Mouse (Mus musculus) telencephalon, adult 2 months (tissue): Measurements from ENCODE around the gene Wdr37.

Experiments used
- DNase-seq: peaks from one replicate; pipeline ENCODE4 v3.0.0-alpha.2; 2011; ENCODE audit warnings: low read depth, low spot score

The Wdr37 gene

DNA sequence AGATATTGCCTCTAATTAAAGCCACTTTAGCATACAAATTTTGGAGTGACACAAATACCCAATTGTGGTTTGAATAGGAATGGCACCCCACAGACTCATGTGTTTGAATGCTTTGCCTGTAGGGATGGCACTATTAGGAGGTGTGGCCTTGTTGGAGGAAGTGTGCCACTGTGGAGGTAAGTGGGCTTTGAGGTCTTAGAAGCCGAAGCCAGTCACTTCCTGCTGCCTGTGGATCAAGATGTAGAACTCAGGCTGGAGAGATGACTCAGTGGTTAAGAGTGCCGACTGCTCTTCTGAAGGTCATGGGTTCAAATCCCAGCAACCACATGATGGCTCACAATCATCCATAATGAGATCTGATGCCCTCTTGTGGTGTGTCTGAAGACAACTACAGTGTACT is 30.8 kb downstream of the Wdr37 start:
- no peak for DNase-seq

DNA sequence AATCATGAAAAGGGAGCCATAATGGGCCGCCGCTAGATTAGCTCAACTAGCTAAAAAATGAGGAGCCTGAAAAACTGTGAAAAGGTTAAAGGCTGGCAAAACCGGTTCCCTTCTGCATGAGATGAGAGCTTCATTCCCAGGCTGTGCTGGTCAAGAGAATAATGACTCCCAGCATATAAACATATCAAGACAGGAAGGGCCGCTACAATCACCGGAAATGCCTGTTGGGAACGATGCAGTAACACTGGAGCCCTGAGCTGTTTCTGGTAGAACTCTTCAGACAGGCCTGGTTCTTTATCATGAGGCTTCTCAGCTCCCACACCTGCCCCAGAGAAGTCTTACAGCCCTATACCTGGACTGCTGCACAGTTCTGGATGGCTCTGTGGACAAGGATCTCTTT is 31.8 kb downstream of the Wdr37 start:
- no peak for DNase-seq

DNA sequence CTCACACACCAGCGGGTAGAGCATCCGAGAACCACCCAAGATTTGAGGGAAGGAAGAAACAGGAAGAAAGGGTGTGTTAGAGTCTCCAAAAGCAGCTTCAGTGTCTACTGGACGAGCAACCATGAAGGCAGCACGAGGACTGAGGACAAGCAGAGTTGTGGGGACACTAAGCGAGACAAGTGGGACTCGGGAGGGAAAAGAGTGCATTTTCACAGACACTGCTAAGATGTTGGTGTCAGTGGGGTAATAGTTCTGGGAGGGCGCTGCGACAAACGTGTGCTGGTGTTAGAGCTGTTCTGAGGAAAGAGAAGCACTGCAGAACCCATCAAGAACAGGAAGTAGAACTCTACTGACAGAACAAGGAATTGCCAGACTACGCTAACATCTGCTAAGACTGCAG is 32.6 kb downstream of the Wdr37 start:
- DNase-seq = no peak

DNA sequence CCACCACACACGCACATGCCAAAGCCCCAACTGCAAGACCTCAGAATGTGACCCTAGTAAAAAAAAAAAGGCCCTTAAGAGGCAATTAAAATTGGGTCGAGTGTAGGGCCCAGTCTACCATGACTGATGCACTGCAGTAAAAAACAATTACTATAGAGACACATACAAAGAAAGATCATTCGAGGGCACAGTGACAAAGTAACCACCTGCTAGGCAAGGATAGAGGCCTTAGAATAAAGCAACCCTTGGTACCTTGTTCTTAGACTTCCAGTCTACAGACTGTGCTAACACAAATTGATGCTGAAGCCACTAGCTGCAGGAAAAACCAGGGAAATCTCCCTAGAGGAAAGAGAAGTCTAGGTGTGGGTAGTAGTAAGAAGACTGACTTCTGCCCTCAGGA is 33.3 kb downstream of the Wdr37 start:
- no peak for DNase-seq

DNA sequence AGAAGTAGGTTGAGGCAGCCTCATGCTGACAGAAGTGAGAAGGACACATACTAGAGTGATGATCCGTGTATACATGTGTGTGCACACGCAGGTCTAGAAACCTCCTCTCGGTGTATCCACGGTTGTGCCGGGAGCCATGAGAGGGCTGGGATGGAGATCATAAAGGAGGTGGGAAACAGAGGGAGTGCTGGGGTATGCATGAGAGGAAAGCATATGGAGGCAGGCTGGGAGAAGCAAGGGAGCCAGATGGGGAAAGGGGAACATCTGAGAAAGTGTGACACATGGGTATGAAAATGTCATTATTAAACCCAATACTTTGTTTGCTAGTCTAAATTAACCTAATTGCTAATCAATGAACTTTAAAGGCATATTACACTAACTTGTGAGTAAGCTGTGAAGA is 37.1 kb downstream of the Wdr37 start:
- no peak for DNase-seq

DNA sequence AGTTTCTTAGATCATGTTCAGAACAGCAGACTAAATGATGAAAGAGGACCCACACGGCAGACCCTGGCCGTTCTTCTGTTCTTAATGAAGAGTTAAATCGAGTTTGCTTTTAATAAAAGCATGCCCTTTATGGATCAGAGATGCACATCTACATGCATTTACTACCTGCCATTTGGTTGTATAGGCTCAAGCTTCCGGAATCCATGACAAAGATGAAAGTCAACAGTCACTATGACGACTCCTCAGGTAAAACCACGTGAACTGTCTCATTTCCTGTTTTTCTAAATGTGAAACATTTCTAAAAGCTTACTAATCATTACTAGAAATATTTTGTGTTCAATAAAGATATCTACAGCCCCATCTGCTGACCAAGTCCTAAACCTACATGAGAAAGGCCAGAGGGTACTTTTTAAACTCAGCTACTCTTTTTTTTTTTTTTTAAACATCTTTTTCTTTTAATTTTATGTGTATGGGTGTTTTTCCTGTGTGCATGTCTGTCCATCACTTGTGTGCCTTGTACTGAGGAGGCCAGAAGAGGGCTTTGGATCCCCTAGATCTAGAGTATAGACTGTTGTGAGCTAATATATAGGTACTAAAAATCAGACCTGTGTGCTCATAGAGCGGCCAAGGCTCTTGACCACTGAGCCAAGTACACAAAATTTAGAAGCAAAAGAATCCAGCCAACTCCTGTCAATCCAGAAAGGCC is 40.0 kb downstream of the Wdr37 start:
- no peak for DNase-seq

DNA sequence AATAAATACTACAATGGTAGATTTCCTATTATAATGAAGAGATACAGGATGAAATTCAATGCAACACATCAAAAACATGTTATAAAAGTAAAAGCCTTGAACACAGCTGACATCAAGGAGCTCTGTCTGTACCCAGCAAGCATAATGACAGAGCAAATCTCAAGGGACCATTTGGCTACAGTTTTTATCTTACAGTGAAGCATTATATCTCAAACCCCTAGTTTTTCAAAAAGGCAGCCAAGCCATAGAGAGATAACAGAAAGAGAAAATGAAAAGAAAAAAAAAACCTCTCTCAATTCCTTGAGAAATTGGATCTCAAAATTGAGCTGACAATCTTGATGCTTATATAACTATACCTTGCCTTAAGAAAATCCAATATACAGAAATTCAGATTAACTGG is 41.0 kb downstream of the Wdr37 start:
- no peak for DNase-seq

GRCm38 (mm10) chr13:8829784-8830183 is 41.9 kb downstream of the Wdr37 start:
- no peak for DNase-seq

DNA sequence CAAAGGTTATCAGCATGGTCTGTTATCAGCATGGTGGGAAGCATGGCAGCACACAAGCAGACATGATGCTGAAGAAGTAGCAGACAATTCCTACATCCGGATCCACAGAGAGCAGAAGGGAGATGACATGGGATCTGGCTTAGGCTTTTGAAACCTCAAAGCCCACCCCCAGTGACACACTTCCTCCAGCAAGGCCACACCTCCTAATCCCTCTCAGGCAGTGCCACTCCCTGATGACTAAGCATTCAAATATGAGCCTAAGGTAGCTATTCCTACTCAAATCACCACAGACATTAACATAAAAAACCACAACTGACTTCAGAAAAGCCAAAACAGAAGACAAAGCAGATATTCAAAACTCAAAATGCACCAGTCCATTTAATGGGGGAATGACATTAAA is 42.8 kb downstream of the Wdr37 start:
- no peak for DNase-seq

GRCm38 (mm10) chr13:8823546-8823945 is 48.2 kb downstream of the Wdr37 start:
- no peak for DNase-seq

DNA sequence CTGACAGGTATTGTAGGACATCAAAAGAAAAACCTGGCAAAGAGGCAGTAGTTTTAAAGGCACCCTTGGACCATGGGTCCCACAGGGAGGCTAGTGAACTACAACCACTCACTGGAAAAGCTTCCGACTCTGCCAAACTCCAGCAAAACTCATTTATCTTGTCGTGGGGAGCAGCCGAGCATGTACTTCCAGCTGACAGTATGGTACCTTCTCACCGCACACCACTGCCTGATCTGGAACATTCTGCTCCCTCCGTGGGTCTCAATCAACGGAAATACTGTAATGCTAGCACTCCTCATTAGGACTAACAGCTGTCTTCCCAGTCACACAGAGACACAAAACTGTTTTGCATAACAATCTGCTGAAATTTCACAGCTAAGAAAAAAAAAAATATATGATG is 48.6 kb downstream of the Wdr37 start:
- no peak for DNase-seq

GRCm38 (mm10) chr13:8822201-8822600 is 49.5 kb downstream of the Wdr37 start:
- DNase-seq = no peak

DNA sequence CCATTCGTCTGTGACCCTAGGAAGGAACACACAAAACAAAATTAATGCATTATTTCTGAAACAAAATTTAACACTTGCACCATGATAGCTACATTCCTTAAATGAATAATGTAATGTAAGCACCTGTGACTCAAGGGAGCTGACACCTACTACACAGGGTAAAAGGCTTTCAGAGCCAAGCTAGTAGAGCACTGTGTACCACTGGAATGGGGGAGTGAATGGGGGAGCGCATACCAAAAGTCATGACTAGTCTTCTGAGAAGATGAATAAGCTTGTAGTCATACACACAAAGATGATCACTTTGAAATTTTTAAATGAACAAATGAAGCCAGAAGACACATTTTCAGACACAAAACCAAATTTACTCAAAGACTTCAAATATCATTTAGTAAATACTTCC is 65.8 kb downstream of the Wdr37 start:
- no peak for DNase-seq

DNA sequence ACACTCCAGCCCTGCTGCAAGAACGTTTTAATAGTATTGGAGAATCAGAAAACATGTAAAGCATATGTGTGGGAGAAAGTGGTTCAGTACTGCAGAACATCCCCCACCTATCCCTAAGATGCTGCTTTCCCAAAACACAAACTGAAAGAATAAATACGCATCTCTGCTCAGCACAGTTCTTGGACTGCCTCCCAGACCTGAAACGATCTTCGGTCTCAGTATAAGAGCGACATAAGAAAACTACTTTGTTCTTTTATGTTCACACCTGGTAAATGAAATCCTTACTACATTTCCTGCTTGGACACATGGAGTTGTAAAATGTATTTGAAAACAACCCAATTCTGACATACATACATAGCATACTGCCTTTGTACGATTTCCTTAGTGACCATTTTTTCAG is 71.1 kb downstream of the Wdr37 start:
- no peak for DNase-seq

GRCm38 (mm10) chr13:8793217-8793616 is 78.5 kb downstream of the Wdr37 start:
- no peak for DNase-seq

GRCm38 (mm10) chr13:8785185-8785584 is 86.5 kb downstream of the Wdr37 start:
- peak; percentile 34 for DNase-seq

DNA sequence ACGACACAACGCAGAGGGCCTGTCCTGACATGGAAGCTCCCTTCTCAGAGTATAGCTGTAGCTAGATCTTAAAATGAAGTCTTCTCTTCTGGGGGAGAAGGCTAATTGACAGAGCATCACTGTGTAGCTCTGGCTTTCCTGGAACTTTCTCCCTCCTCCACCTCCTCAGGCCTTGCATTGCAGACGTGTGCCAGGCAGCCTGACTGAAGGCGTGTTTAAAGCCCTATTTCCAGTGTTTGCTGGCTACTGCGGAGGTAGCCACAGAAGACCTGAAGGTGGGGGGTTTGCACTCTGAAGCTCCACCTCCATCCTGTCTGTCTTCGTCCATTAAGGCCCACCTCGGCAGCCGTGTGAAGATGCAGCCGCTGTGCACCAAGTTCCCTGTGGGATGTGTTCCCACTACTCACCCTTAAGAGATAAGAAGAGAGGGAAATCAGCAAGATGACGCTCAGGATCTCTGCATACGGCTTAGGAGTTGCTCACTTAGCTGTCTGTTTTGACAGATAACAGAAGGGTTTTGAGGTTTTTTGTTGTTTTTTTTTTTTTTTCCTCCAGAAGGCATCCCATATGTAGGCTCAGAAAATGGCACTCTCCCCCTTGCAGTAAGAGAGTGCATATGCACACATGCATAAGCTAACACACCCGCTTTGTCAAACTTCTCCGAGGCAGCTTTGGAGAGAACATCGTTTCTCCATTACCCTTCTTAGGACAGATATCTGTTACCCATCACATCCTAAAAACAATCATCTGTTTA is 87.2 kb downstream of the Wdr37 start:
- peak; percentile 24 for DNase-seq

DNA sequence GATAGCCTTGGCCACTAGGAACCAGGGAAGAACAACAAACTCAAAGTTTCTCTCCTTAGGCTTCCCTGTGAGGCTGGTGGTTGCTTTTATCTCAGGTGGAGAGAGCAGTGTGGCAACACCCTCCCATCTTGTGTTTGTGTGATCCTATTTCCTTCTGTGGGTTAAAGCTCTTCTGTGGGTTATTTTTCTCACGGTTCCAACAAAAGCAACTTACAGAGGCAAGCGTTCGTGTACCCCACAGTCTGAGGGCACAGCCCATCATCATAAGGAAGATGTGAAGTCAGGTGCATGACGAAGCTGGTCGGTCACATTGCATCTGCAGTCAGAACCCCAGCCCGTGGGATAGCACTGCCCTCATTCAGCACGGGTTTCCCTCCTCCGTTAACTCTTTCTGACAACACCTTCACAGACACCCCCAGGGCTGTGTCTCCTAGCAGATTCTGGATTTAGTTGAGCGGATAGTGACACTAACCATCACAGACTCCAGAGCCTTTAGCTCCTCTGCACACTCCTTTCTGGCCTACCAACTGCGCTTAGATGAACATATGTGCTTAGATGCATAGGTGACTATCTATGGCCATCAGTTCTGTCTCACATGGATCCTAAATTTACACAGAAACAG is 87.9 kb downstream of the Wdr37 start:
- no peak for DNase-seq

DNA sequence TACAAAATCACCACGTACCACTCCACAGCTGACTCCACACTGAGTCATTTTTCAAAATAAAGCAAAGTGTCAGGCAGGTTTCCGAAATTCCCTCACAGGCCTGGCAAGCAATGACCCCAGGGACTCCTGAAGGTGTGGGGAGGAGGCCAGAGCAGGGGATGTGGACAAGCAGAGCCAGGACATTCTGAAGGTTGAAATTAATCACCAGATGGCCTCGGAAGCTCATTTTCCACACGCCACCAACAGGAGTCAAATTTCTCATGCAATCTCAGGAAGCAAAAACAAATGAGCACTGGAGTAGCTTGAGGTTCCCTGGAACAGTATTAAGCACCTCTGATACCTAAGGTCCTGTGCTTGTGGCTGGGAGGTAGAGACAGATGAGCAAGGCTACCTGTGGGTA is 89.1 kb downstream of the Wdr37 start:
- no peak for DNase-seq

GRCm38 (mm10) chr13:8780441-8780840 is 91.3 kb downstream of the Wdr37 start:
- DNase-seq = peak; percentile 18

DNA sequence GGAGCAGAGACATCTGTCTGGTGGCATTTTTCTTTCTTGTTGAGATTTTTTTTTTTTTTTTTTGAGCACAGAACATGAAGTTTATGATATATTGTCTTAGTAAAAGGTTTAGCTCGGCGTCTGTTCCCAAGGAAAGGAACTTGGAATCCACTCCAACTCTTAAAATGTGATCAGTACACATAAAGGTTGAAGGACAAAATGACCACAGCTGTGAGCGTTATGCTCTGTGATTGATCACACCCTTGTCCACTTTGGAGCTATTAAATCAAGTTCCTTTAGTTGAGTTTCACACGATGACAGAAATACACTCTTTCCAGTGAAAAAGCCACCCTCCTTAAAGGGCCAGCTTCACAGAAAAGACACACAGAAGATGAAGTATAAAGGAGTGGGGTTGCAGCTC is 101.1 kb downstream of the Wdr37 start:
- no peak for DNase-seq

GRCm38 (mm10) chr13:8769654-8770227 is 102.0 kb downstream of the Wdr37 start:
- DNase-seq = no peak

DNA sequence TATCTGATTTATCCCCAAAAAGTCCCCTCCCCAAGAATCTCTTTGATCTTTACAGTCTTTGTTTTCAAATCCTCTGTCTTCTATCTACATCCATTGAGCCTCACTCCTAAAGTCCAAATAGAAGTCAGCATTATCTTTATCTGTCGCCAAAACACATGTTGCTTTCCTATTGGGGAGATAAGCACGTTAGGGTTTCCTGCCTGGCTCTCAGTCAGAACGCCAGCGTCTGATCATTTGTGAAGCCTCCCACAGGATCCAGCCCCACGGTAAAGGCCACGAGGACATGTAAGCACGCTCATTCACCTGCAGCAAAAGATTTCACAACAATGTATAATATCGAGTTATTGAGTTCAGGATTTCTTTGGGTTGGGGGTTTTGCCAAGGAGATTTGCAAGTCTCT is 110.8 kb downstream of the Wdr37 start:
- no peak for DNase-seq
